Mouse (Mus musculus) lung, adult 18-20 months (tissue): ENCODE data around the gene Olfr1305.

Source experiments
- DNase-seq, 2 experiments: peaks; one replicate each; pipeline ENCODE4 v3.0.0; 2022; ENCODE audit warnings: mixed read lengths in 2 of 2

Olfr1305 gene

DNA sequence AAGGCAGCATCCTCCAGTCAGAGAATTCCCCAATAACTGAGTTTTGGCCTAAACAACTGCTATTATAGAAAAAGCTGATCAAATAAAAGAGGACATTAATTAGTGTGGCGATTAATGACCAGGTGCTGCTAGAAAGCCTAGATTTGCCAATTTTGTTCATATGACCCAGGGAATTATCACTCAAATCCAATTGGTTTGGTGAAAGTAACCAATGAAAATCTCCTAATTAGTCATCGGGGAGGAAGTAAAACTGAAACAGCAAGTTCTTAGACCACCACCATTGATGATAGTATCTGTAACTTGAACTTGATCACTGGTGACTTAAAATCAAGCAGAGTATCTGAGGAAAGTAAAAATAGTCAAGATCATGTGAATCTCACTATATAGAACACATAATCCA is at the start of gene Olfr1305:
Gene Olfr1305 (minus strand): TSS at position 101 of the 400 bp plus-strand sequence.
- no peak for DNase-seq

GRCm38 (mm10) chr2:111916171-111916570 is 39.2 kb upstream of the Olfr1305 start, which contains the start of gene Olfr1306:
Olfr1306 (minus strand) TSS chr2:111916271.
- no peak for DNase-seq

- no peak for DNase-seq
Measured at GRCm38 (mm10) chr2:111820240-111820639, 56.7 kb downstream of the Olfr1305 start, which contains the start of gene Olfr1303. Olfr1303 (minus strand) TSS chr2:111820340.
